In the genomic region with DNA sequence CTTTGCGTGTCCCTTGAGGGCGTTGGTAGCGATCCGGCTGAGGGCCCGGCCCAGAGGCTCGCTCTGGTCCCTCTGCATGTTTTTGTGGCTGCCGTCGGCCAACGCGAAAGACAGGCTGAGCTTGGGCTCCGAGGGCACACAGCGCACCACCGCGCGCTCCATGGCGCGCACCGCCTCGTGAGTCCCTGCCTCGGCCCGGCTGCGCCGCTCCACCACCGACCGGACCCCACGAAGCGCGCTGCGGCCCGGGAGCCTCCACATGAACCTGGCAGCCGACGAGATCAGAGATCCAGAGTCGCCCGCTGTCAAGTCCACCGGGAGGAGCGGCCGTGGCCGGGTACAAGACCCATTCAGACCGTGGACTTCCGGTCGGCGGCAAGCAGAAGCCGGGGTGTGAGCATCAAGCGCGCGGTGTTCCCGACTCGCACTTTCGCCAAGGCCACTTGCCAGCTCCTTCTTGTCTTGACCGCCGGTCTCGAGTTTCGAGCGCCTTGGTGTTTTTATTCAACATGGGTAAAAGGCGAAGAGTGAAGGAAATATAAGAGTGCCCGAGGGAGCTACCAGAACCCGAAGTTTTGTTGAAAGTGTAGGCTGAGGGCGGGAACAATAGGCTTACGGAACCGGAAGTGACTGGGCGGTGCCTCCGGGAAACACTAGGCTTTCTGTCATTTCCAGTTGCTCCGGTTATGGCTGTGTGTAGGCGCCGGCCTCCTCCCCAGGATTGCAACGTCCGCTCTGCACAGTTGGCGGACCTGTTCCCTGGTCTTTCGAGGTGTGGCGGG, we compare ENCODE assay signal across 2 mouse cellular contexts.
TF ChIP-seq lines count a peak whose summit lies in the region.

A gene (minus strand): TSS at position 592 of the 782 bp plus-strand sequence.

TF ChIP-seq in C2C12, 6 proteins besides CTCF, POLR2A, EP300 and RAD21 (continued from another document):
- TF ChIP-seq USF1 (IDR thresholded peaks at IDR 0.05; ENCODE audit: low read depth) = no peak

TF ChIP-seq in myocyte, 11 proteins besides CTCF, POLR2A, EP300 and RAD21 (continued from another document):
- TF ChIP-seq MYOG (IDR thresholded peaks at IDR 0.05; ENCODE audit: control insufficient read depth in 1 of 3, insufficient read depth in 1 of 3, insufficient read length in 2 of 3, low read depth in 2 of 3) = peak in 1 of 3 experiments; percentile 15
